Mouse (Mus musculus) brain, embryonic 14.5 days (tissue): ENCODE results near the gene Twf2. TPM values are rescaled to one million over a fixed set of nuclear protein-coding genes. Genes with fewer than 3 reads are reported as not detected.

Source experiments
- DNase-seq: peaks from one replicate; pipeline ENCODE4 v3.0.0-alpha.2; 2011; ENCODE audit warnings: low read depth
- CTCF ChIP-seq: fragments of 200-500 bp; IDR thresholded peaks from 2 replicates; pipeline ENCODE4 v1.5.1; 2012; ENCODE audit warnings: inconsistent platforms, mild to moderate bottlenecking, moderate library complexity, borderline replicate concordance; ENCODE audit not compliant: insufficient read depth, insufficient read length; ENCODE audit errors: extremely low read depth
- POLR2A ChIP-seq: fragments of 200-500 bp; IDR thresholded peaks from 2 replicates; pipeline ENCODE4 v1.6.1; 2012; ENCODE audit warnings: mild to moderate bottlenecking, inconsistent platforms, borderline replicate concordance; ENCODE audit not compliant: poor library complexity, insufficient read depth, insufficient read length, severe bottlenecking; ENCODE audit errors: extremely low read depth
- polyA plus RNA-seq: library from polyadenylated mRNA; depleted of rRNA; stranded (reverse); fragments of >200 nt; gene quantifications from 2 replicates; pipeline ENCODE4 v1.2.3, GENCODE M21; 2012; rRNA removed

The Twf2 gene
- polyA plus RNA-seq, 1 experiment: 51.1 TPM

DNA sequence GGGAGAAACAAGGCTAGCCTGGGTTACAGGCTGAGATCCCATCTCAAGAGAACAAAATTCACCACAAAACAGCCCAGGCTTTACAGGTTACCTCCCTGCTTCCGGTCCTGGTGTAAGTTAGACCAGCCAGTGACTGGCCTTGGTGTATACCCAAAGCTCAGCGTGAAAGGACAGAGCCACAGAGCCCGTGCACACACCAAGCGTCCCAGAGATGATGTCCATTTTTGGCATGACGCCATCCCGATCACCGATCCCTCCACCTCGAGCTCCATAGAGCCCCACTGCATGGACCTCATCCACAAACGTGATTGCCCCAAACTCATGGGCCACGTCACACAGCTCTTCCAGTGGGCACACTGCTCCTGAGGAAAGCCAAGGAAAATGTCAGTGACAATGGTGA lies 35.0 kb downstream of the Twf2 start:
- DNase-seq: no peak
- TF ChIP-seq POLR2A (no peak), CTCF (no peak)

- DNase-seq: no peak
- no peak for TF ChIP-seq POLR2A
- no peak for TF ChIP-seq CTCF
Observed at GRCm38 (mm10) chr9:106241541-106242164, 38.7 kb downstream of the Twf2 start.

GRCm38 (mm10) chr9:106242813-106243488 lies 40.0 kb downstream of the Twf2 start:
- no peak for DNase-seq

DNA sequence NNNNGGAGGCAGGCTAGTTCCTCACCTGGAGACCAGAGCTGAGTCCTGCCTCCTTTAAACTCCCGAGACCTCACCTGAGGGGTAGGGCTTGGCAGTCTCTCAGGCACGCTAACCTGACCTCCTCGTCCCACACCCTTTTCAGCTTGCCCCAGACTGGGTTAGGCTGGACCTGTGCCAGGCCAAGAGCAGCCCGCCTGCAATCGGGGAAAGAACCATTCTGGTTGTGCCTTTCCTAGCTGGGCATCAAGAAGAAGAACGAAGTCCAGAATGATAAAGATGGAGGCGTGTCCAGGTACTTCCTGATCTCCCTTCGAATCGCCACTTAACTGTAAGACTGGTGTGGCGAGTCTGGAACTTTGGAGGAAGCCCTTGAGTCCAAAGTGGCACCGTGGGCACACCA lies 46.6 kb downstream of the Twf2 start:
- TF ChIP-seq POLR2A (no peak), CTCF (no peak)
- no peak for DNase-seq

More at GRCm38 (mm10) chr9:106242813-106243488, 40.0 kb downstream of the Twf2 start:
- TF ChIP-seq POLR2A (no peak), CTCF (no peak)

- no peak for TF ChIP-seq POLR2A
- no peak for TF ChIP-seq CTCF
- no peak for DNase-seq
Observed at GRCm38 (mm10) chr9:106250245-106250644, 47.3 kb downstream of the Twf2 start.

GRCm38 (mm10) chr9:106251066-106251465 lies 48.2 kb downstream of the Twf2 start:
- no peak for TF ChIP-seq POLR2A
- TF ChIP-seq CTCF: no peak
- no peak for DNase-seq

DNA sequence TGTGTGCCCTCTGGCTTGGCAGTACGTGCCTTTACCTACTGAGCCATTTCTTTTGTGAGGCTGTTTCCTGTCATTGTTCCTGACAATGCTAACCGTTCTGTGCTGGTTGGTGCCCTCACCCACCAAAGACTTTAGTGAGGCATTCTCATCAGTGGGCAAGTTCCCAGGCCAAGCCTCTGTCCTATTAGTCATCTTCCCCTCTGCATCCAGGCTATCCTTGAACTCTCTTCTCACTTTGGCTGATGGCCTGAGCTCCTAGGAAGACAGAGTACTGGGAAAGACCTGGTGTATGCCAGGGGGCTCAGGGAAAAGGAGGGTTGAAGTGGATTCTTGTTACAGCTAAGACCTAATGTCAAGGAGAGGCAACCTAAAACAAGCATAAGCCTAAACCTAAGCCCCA lies 51.1 kb downstream of the Twf2 start:
- TF ChIP-seq CTCF (no peak), POLR2A (no peak)
- DNase-seq: no peak

DNA sequence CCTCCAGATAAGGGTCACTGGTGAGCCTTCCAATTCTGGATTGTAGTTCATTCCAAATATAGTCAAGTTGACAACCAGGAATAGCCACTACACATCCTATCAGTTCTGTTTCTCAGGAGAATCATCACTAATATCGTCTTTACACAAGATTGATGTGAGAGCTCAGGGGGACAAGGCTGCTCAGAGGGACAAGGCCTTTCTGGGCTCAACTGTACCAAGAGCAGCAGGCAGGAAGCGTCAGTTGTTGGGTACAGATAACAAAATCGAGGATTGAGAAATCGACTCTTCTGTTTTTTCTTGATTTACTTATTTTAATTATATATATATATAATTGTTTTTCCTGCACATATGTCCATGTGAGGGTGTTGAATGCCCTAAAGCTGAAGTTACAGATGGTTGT lies 55.5 kb downstream of the Twf2 start:
- TF ChIP-seq POLR2A (no peak), CTCF (no peak)

GRCm38 (mm10) chr9:106258990-106259389 lies 56.1 kb downstream of the Twf2 start:
- DNase-seq: no peak
- no peak for TF ChIP-seq POLR2A
- no peak for TF ChIP-seq CTCF

More for the DNA sequence above, 55.5 kb downstream of the Twf2 start:
- DNase-seq: no peak

DNA sequence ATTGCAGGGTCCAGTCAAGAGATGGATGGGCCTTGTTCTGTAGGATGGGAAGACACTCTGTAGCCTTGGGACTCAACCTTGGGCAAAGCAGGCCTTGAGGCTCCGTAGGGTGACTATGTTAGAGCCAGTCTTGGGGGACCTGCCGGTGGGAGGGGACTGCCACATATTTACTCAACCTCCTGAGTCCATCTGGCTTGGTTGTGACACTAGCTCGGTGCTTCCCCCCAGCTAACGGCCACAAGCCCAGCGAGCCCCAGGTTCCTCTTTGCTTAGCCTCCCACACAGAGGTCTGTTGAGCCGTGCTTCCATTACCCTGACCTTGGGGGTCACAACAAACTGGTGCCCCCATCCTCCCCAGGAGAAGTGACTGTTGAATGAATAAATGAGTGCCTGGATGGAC lies 58.1 kb downstream of the Twf2 start:
- DNase-seq: no peak
- TF ChIP-seq CTCF (no peak), POLR2A (no peak)

DNA sequence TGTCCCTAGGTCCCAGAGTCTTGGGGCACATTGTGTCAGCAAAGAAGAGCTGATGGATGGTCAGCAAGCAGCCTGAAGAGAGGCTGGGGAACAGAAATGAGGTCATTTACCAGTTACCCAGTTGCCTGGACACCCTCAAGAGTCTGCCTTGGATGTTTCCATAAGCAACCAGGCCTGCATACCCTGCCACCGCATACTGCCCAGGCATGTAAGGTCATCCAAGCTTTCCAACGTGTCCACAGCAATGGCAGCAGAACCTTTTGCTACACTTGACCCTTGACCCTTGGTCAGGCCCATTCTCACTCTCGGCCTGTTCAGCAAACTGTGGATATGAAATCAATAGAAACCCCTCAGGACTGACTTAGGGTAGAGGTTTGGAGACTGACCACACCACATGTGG lies 58.6 kb downstream of the Twf2 start:
- TF ChIP-seq CTCF: no peak
- TF ChIP-seq POLR2A: no peak
- DNase-seq: no peak

- no peak for TF ChIP-seq POLR2A
- no peak for TF ChIP-seq CTCF
- DNase-seq: no peak
Observed at GRCm38 (mm10) chr9:106262075-106262474, 59.2 kb downstream of the Twf2 start.

GRCm38 (mm10) chr9:106263381-106263924 lies 60.5 kb downstream of the Twf2 start:
- no peak for TF ChIP-seq CTCF
- no peak for TF ChIP-seq POLR2A
- DNase-seq: no peak

Other genes starting within 250 kb of the Twf2 start
- gene Col6a5, start 242.5 kb upstream of the Twf2 start, polyA plus RNA-seq: 0.57 and 1.00 TPM in 2 replicates
- 2.1 TPM in 2 replicates for gene Col6a4, start 106.3 kb upstream of the Twf2 start, polyA plus RNA-seq
- gene Glyctk, start 45.0 kb upstream of the Twf2 start, polyA plus RNA-seq: 1.3 and 1.6 TPM in 2 replicates
- 169 and 175 TPM in 2 replicates for gene Wdr82, start 32.2 kb upstream of the Twf2 start, polyA plus RNA-seq
- 24.1 and 26.7 TPM in 2 replicates for gene Ppm1m, start 3.4 kb upstream of the Twf2 start, polyA plus RNA-seq
- 0.23 and 0.45 TPM in 2 replicates for gene Tlr9, start 19.5 kb downstream of the Twf2 start, polyA plus RNA-seq
- gene Alas1, start 45.5 kb downstream of the Twf2 start, polyA plus RNA-seq: 75.2 and 75.4 TPM in 2 replicates
- 10.4 and 15.4 TPM in 2 replicates for gene Poc1a, start 78.0 kb downstream of the Twf2 start, polyA plus RNA-seq
- 41.5 and 50.3 TPM in 2 replicates for gene Dusp7, start 165.5 kb downstream of the Twf2 start, polyA plus RNA-seq
- 747 and 913 TPM in 2 replicates for gene Rpl29, start 226.3 kb downstream of the Twf2 start, polyA plus RNA-seq
- 14.9 and 15.7 TPM in 2 replicates for gene Acy1, start 235.2 kb downstream of the Twf2 start, polyA plus RNA-seq
- 12.8 and 20.4 TPM in 2 replicates for gene Abhd14b, start 244.4 kb downstream of the Twf2 start, polyA plus RNA-seq
- gene Abhd14a, start 244.6 kb downstream of the Twf2 start, polyA plus RNA-seq: 59.1 and 68.9 TPM in 2 replicates